Mouse (Mus musculus) olfactory bulb, adult 2 months (tissue): ENCODE measurements around the gene Zfp579. TPM values are rescaled to one million over a fixed set of nuclear protein-coding genes. Genes with fewer than 3 reads are reported as not detected.

Experiments
- H3K27ac ChIP-seq: fragments of 200-500 bp; 2 replicates; pipeline ENCODE4 v1.5.1; 2012; ENCODE audit warnings: low read depth, low read length; ENCODE audit not compliant: insufficient read depth
- H3K4me1 ChIP-seq: fragments of 200-500 bp; 2 replicates; pipeline ENCODE4 v1.6.1; 2012; ENCODE audit warnings: low read length; ENCODE audit not compliant: control insufficient read depth, insufficient read depth
- H3K4me3 ChIP-seq: fragments of 200-500 bp; 2 replicates; pipeline ENCODE4 v1.5.1; 2012; ENCODE audit warnings: mild to moderate bottlenecking, low read depth, low read length, moderate library complexity; ENCODE audit not compliant: insufficient read depth
- CTCF ChIP-seq: fragments of 200-500 bp; IDR thresholded peaks from 2 replicates; pipeline ENCODE4 v1.5.1; 2012; ENCODE audit warnings: low read depth, mild to moderate bottlenecking, low read length, moderate library complexity; ENCODE audit not compliant: insufficient read depth
- POLR2A ChIP-seq: fragments of 200-500 bp; IDR thresholded peaks from 2 replicates; pipeline ENCODE4 v1.6.1; 2012; ENCODE audit warnings: mild to moderate bottlenecking, low read depth, low read length, moderate library complexity; ENCODE audit not compliant: insufficient read depth
- WGBS: fragments of 180-500 bp; shearing (Covaris S2); methylation state at CpG from one replicate; pipeline ENCODE4 v1.1.7; 2018; 5-methylcytosine and 5-hydroxymethylcytosine counted together
- polyA plus RNA-seq: library from polyadenylated mRNA; stranded (reverse); fragments of >200 nt; gene quantifications from 2 replicates; pipeline ENCODE4 v1.2.4, GENCODE M21; 2012; ENCODE audit warnings: low replicate concordance; ENCODE audit not compliant: missing spikeins, insufficient read depth, insufficient read length

Zfp579 gene
- not detected in 2 replicates for polyA plus RNA-seq

DNA sequence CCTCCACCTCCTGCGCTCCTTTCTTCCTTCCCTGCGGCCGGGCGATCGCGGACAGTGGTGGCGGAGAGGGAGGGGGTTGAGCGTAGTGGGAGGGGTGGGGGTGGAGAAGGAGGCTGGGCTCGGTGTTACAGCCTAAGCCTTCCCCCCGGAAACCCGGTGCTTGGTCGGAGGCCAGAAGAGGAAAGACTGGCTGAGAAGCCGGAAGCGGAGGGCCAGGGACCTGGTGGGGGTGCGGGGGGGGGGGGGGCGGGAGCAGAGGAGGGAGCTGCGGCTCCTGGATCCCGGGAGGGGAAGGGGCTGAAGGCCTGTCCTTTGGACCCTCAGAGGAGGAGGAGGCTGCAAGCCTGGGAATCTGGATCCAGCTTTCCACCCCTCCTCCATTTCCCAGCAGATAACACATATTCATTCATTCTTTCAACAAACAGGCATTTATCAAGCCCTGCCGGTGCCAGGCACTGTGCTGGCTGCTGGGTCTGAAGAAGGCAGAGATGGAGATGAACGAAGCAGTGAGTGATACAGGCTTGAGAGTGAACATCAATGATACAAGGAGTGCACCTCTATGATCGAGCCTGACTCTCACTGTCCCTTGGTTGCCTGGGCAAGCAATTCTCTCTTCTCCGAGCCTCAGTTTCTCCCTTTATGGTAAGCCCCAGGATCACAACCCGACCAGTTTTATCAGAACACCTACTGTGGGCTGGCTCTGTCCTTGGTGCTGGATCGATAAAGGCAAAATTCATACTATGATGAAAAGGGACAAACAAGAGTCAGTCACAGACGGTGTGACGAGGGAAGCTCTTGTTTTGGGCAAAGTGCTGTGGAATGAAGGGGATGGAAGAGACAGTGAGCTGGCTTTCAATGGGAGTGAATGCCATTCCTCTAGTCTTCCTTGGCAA, at the start of gene Zfp579:
Zfp579 (minus strand) TSS at position 156 of the 893 bp plus-strand sequence.
- 1% methylated on average over 21 of the region's 26 CpGs for WGBS
- no peak for TF ChIP-seq CTCF
- peak; percentile 45; the same call in 1 of the 2 replicates for TF ChIP-seq POLR2A
- Histone ChIP-seq H3K4me3 (peak within 1 kb of the TSS; percentile 91), H3K27ac (peak within 1 kb of the TSS; percentile 57), H3K4me1 (peaks cover 28% of the 10 kb centered on the region)

DNA sequence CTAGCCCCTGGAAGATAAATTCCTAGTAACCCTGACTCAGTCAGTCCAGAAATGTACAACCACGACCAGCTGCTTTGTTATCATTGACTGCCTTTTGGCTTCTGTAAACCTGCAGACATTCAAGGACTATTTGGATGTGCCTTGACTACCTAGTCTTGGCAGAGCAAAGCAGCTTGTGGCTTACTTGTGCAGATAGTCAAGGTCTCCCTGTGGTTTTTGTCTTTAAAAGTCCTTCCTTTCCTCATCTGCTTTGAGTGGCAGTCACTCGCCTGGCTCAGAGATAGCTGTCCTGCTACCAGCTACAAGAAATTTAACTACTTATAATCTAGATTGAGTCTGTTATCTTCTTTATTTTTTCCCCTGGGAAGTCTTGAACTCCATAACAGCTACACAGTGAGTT, 49.0 kb upstream of the Zfp579 start:
- WGBS: 84% methylated on average over 2 of the region's 2 CpGs
- Histone ChIP-seq H3K4me3 (no peak overlapping the region), H3K27ac (no peak overlapping the region), H3K4me1 (no peaks in the 10 kb centered on the region)
- no peak for TF ChIP-seq CTCF

DNA sequence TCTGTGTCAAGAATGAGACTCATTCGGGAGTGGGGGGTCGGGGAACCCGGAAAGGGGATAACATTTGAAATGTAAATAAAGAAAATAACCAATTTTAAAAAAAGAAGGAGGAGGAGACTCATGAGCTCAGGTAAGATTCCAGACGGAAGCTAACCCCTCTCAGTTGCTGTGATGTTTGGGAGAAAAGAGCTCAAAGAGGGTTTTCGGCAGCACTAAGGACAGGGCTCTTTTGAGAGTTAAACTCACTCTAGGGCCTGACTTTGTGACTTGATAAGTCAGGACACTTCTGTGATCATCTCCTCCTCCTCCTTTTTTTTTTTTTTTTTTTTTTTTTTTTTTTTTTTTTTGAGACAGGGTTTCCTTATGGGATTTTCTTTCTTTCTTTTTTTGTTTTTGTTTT, 43.0 kb upstream of the Zfp579 start:
- H3K4me3 ChIP-seq: no peak overlapping the region
- no peak overlapping the region; the same call in 1 of the 2 replicates for H3K27ac ChIP-seq
- no peaks in the 10 kb centered on the region; the same call in 1 of the 2 replicates for H3K4me1 ChIP-seq
- TF ChIP-seq POLR2A: no peak
- no peak for TF ChIP-seq CTCF
- 15% methylated on average over 5 of the region's 5 CpGs for WGBS

DNA sequence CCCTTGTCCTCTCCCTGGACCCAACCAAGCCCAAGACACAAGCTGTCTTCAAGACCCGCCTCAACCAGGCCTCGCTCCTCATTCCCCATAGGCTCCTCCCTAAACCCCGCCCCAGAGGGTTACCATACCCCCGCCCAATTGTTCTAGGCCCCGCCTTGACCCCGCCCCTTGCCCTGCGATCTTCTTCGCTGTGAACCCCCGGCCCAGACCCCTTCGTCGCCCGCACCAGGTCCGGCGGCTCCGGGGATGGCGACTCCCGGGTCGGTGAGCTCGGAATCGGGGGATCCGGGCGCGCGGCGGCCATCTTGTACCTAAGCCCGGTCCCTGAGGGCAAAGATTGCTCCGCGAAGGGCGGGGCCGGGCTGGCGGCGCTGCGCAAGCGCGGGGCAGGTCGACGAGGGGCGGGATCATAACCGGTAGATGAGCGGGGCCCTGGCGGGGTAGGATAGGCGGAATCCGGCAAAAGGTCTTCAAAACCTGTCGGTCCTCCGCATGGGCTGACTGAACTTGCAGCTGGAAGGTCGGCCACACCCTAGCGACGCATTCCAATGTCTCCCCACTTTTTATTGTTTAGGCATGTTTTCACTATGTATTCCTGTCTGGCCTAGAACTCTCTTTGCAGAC, 42.3 kb upstream of the Zfp579 start, which contains the start of gene Zfp784:
Zfp784 (minus strand) TSS at position 338 of the 624 bp plus-strand sequence.
- under 1% methylated on average over 48 of the region's 48 CpGs for WGBS
- Histone ChIP-seq H3K27ac (peak within 1 kb of the TSS; percentile 84), H3K4me1 (no peaks in the 10 kb centered on the region; the same call in 1 of the 2 replicates), H3K4me3 (peak within 1 kb of the TSS; percentile 79)
- TF ChIP-seq POLR2A: peak; percentile 94
- TF ChIP-seq CTCF: no peak

DNA sequence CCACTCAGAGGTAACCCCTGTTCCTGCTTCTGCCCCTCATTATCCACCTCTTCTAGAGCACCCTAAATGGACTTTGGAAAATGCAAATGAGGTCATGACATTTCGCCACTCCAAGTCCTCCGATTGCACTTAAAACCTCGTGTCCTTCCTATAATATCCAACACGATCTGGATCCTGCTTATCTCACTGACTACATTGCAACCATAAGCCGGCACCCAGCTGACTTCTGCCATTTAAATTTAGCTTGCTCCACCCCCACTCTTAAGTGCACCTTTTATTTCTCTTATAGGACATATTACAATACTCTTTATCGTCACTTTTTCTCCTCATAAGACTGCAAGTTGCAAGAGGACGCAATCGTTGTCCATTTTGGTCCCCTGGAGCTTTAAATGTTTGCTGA, 41.5 kb upstream of the Zfp579 start:
- peak overlapping the region; percentile 52; the same call in 1 of the 2 replicates for H3K27ac ChIP-seq
- H3K4me1 ChIP-seq: no peaks in the 10 kb centered on the region; the same call in 1 of the 2 replicates
- H3K4me3 ChIP-seq: no peak overlapping the region
- WGBS: 74% methylated on average over 8 of the region's 8 CpGs
- TF ChIP-seq CTCF (no peak), POLR2A (no peak)

DNA sequence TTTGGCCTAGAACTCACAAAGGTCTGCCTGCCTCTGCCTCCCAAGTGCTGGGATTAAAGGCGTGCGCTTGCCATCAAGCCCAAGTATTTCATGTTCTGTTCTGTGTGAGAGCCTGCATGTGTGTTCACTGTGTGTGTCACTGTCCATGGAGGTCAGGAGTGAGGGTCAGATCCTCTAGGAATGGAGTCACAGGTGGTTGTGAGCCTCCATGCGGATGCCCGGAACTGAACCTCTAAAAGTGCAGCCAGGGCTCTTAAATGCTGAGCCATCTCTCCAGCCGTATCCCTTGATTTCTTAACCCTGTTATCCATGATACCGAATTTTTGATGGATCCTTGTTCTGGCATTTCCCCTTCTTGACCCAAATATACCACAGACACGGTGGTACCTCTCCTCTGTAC, 41.1 kb upstream of the Zfp579 start:
- H3K27ac ChIP-seq: no peak overlapping the region
- H3K4me3 ChIP-seq: no peak overlapping the region
- TF ChIP-seq CTCF (no peak), POLR2A (no peak)
- no peaks in the 10 kb centered on the region; the same call in 1 of the 2 replicates for H3K4me1 ChIP-seq
- 95% methylated on average over 7 of the region's 7 CpGs for WGBS

DNA sequence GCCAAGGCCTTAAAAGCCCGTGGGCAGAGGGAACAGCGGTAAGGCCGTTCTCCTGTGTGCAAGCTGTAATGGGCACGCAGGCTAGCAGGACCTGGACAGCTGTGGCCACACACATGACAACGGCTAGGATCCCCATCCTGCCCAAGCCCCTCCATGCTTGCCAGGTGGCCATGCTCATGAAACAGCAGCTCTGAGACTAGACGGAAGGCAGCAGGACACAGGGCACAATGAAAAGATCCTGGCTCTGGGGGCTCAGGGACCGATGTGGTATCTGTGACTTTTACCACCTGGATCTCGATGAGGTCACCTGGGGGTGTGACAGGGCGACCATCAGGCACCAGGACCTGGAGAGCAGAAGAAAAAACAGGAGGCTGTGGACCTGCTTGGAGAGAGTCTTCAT, 40.2 kb upstream of the Zfp579 start:
- no peak for TF ChIP-seq POLR2A
- TF ChIP-seq CTCF: no peak
- Histone ChIP-seq H3K4me1 (no peaks in the 10 kb centered on the region; the same call in 1 of the 2 replicates), H3K4me3 (no peak overlapping the region), H3K27ac (no peak overlapping the region)
- 95% methylated on average over 9 of the region's 9 CpGs for WGBS

DNA sequence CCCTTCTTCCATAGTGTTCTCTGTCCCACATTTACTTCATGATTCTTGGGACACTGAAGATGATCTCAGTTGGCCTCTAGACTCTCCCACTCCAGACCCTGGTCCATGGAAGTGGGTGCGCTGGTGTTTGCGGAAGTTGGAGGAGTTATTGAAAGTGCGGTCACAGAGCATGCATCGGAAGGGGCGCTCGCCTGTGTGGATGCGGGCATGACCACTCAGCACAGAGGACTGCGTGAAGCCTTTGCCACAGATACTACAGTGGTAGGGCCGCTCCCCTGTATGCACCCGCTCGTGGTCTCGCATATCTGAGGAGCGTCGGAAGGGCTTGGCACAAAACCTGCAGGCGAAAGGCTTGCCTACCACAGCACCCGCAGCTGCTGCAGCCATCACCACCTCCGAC, 39.7 kb upstream of the Zfp579 start:
- no peak for TF ChIP-seq CTCF
- no peak for TF ChIP-seq POLR2A

DNA sequence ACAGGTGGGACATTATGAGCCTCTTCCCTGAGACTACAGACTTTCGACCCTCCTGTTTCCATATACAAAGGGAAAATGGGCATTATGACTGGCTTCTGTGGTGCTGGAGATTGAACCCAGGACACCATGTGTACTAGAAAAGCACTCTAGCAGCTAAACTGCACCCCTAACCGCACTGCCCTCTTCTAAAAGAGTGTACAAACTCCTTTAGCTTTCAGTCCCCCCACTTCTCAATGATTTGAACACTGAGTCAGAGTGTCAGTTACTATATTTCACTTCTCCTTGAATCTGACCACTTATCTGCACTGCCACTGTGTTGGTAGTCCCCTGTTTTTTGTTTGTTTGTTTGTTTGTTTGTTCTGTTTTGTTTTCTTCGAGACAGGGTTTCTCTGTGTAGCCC, 37.9 kb upstream of the Zfp579 start, which contains the start of gene 4632433K11Rik:
4632433K11Rik (plus strand) TSS at position 301 of the 400 bp plus-strand sequence.
- TF ChIP-seq CTCF (no peak), POLR2A (no peak)
- Histone ChIP-seq H3K27ac (no peak within 1 kb of the TSS), H3K4me1 (no peaks in the 10 kb centered on the region; the same call in 1 of the 2 replicates), H3K4me3 (no peak within 1 kb of the TSS)
- 93% methylated on average over 3 of the region's 3 CpGs for WGBS

More for the DNA sequence above, 39.7 kb upstream of the Zfp579 start:
- WGBS: 96% methylated on average over 17 of the region's 17 CpGs
- H3K4me3 ChIP-seq: no peak overlapping the region
- H3K27ac ChIP-seq: no peak overlapping the region
- H3K4me1 ChIP-seq: no peaks in the 10 kb centered on the region; the same call in 1 of the 2 replicates
